Mouse (Mus musculus) gastrocnemius, postnatal 25 days (tissue): ENCODE data around the gene Olfr1411. TPM values are rescaled to one million over a fixed set of nuclear protein-coding genes. Genes with fewer than 3 reads are reported as not detected.

Experiments used
- DNase-seq: peaks from one replicate; pipeline ENCODE4 v3.0.0; 2022
- total RNA-seq, 2 experiments: library from RNA; stranded (reverse); gene quantifications; 1 replicate in 1 of 2; 2 replicates in 1 of 2; pipeline ENCODE4 v1.2.3; 2021

Gene Olfr1411
- total RNA-seq, 2 experiments from 2014 or later: not detected

DNA sequence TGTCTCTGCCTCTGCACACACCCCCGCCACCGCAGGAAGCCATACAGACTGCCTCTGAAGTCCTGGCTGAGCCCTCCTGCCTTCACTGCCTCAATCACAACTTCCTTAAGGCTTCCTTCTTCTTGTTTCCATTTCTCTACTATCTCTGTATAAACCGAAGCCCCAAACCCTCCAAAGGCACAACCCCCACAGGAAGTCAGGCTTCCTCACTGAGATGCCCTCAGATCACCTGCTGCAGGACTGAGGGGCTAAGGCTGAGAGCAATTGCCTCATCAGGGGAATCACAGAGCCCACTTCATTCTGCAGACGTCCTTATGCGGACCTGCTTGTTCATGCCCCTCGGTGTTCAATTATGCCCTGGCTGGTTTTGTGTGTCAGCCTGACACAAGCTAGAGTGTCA is 46.2 kb downstream of the Olfr1411 start:
- no peak for DNase-seq

GRCm38 (mm10) chr1:92641514-92642272 is 47.5 kb downstream of the Olfr1411 start, which contains the start of gene Cops9:
Gene Cops9 (minus strand): TSS chr1:92641985.
- DNase-seq: peak; percentile 88

GRCm38 (mm10) chr1:92643691-92644090 is 49.5 kb downstream of the Olfr1411 start:
- no peak for DNase-seq

GRCm38 (mm10) chr1:92644916-92645315 is 50.7 kb downstream of the Olfr1411 start:
- DNase-seq: no peak

DNA sequence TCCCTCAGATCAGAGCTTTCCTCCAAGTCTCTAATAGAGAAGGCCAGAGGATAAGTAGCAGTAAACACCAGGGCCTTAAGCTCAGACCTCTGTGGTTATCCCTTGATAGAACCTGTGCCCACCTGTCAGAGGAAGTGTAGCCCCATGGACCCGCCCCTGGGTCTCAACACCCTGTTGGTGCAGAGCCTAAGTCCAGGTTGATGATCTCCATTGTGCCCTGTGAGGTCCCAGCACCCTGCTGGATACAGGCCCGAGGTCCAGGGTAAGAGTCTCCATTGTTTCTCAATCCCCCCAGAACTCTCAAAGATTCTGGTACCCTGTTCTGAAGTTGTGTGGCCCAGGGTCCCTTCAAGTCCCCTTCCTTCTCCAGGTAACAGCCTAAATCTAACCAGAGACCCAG is 51.9 kb downstream of the Olfr1411 start:
- DNase-seq: no peak

- DNase-seq: no peak
Measured at GRCm38 (mm10) chr1:92646601-92647000, 52.4 kb downstream of the Olfr1411 start.

GRCm38 (mm10) chr1:92647026-92647425 is 52.8 kb downstream of the Olfr1411 start:
- no peak for DNase-seq

Other genes starting within 250 kb of the Olfr1411 start
- 100 to 1,000 TPM; 458 to 459 TPM for gene Ndufa10, start 120.6 kb upstream of the Olfr1411 start, total RNA-seq
- gene Olfr1416, start 109.3 kb upstream of the Olfr1411 start, total RNA-seq: not detected
- gene Olfr1415, start 98.3 kb upstream of the Olfr1411 start, total RNA-seq: not detected
- gene Olfr1414, start 75.8 kb upstream of the Olfr1411 start, total RNA-seq: not detected
- gene Olfr1413, start 23.1 kb upstream of the Olfr1411 start, total RNA-seq: not detected
- not detected for gene Olfr1412, start 8.6 kb upstream of the Olfr1411 start, total RNA-seq
- not detected for gene Olfr1410, start 11.4 kb downstream of the Olfr1411 start, total RNA-seq
- gene Olfr12, start 23.4 kb downstream of the Olfr1411 start, total RNA-seq: not detected
- 100 to 1,000 TPM; 187 to 194 TPM for gene Cops9, start 47.6 kb downstream of the Olfr1411 start, total RNA-seq
- gene Otos, start 54.4 kb downstream of the Olfr1411 start, total RNA-seq: not detected
- gene Gpc1, start 237.2 kb downstream of the Olfr1411 start, total RNA-seq: 100 to 1,000 TPM; 246 to 275 TPM